ENCODE assay signal across 8 mouse cellular contexts in the genomic region with DNA sequence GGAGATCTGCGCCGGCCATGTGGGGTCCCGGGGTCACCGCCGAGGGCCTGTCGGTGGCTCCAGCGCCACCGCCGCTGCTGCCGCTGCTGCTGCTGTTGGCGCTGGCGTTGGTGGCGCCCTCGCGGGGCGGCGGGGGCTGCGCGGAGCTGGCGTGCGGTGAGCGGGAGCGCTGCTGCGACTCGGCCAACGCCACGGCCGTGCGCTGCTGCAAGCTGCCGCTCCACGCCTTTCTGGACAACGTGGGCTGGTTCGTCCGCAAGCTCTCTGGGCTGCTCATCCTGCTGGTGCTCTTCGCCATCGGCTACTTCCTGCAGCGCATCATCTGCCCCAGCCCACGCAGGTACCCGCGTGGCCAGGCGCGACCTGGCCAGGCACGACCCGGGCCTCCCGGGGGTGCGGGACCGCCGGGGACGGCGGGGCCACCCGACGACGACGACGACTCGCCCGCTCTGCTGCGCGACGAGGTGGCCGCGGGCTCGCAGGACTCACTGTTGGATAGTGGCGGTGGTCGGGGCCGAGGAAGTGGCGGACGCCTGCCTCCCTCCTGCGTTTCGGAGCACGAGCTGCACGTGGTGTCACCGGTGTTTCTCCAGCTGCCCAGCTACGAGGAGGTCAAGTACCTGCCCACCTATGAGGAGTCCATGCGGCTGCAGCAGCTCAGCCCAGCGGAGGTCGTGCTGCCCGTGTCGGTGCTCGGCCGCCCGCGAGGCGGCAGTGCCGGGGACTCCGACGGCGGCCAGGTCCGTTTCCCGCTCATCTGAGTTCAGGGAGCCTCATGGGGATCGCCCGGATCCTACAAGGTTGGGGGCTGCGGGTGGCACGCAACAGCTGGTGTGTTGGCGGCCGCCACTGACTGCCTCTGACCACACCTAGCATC. TPM values are rescaled to one million over a fixed set of nuclear protein-coding genes. Genes with fewer than 3 reads are reported as not detected.
DNase-seq lines count a peak whose midpoint lies in the region; ATAC-seq and TF ChIP-seq lines count a peak whose summit lies in the region.

No protein-coding gene starts in this region.

- under 1% methylated on average over 90 of the region's 96 CpGs for WGBS in intestine, embryonic 14.5 days
- under 1% methylated on average over 52 of the region's 96 CpGs for WGBS in limb, embryonic 14.5 days
- WGBS in stomach, postnatal 0 days: under 1% methylated on average over 92 of the region's 96 CpGs

- H3K9ac ChIP-seq in intestine, embryonic 14.5 days (ENCODE audit: low read length): peak overlapping the region; percentile 45
- H3K9ac ChIP-seq in limb, embryonic 14.5 days (ENCODE audit: low read depth, low read length, severe bottlenecking): peak overlapping the region; percentile 55
- peak overlapping the region; percentile 27; the same call in 1 of the 2 replicates for H3K9ac ChIP-seq in stomach, postnatal 0 days (ENCODE audit: low read length)

- TF ChIP-seq POLR2A in bone marrow macrophage, adult 2 months (IDR thresholded peaks at IDR 0.05; ENCODE audit: borderline replicate concordance, low read depth, low read length): no peak
- no peak for TF ChIP-seq POLR2A in limb, embryonic 14.5 days (IDR thresholded peaks at IDR 0.05; ENCODE audit: borderline replicate concordance, extremely low read depth, insufficient read depth, insufficient read length)

- H3K27me3 ChIP-seq in intestine, embryonic 14.5 days (replicated peaks; ENCODE audit: control insufficient read depth, insufficient read depth, low read length): peaks cover 39% of the 10 kb centered on the region
- H3K27me3 ChIP-seq in limb, embryonic 14.5 days (ENCODE audit: control insufficient read depth, insufficient read depth, low read length): peaks cover 48% of the 10 kb centered on the region
- H3K27me3 ChIP-seq in stomach, postnatal 0 days (ENCODE audit: control insufficient read depth, insufficient read depth, low read length): peaks cover 7% of the 10 kb centered on the region; the same call in 1 of the 2 replicates

- no peak for TF ChIP-seq EP300 in stomach, postnatal 0 days (optimal IDR thresholded peaks at IDR 0.05)

- no peak for TF ChIP-seq CTCF in bone marrow macrophage, adult 2 months (IDR thresholded peaks at IDR 0.05; ENCODE audit: low read depth, low read length)
- TF ChIP-seq CTCF in stomach, postnatal 0 days (IDR thresholded peaks at IDR 0.05; ENCODE audit: low read depth): peak; percentile 63

- no peaks in the 10 kb centered on the region for H3K4me1 ChIP-seq in bone marrow macrophage, adult 2 months (ENCODE audit: control insufficient read depth, insufficient read depth, low read length)
- no peaks in the 10 kb centered on the region for H3K4me1 ChIP-seq in intestine, embryonic 14.5 days (replicated peaks; ENCODE audit: control insufficient read depth, insufficient read depth, low read length)
- H3K4me1 ChIP-seq in limb, embryonic 14.5 days (ENCODE audit: control insufficient read depth, insufficient read depth, low read length): no peaks in the 10 kb centered on the region
- H3K4me1 ChIP-seq in stomach, postnatal 0 days (replicated peaks; ENCODE audit: control insufficient read depth, insufficient read depth): no peaks in the 10 kb centered on the region

- peak; percentile 35 for DNase-seq in gastrocnemius, postnatal 10 days
- no peak for DNase-seq in gastrocnemius, adult 18-20 months (ENCODE audit: low spot score)
- DNase-seq in frontal cortex, postnatal 10 days (ENCODE audit: low spot score in 2 of 2): peak; percentile 18 to 43
- peak; percentile 82 for DNase-seq in intestine, embryonic 14.5 days (ENCODE audit: low spot score)
- no peak for DNase-seq in limb, embryonic 14.5 days (ENCODE audit: low spot score)
- DNase-seq in naive thymus-derived CD4-positive, alpha-beta T cell, adult 2 months (ENCODE audit: low read depth): peak; percentile 69
- peak; percentile 52 for DNase-seq in stomach, postnatal 0 days (ENCODE audit: low spot score)

- no peaks in the 10 kb centered on the region for H3K9me3 ChIP-seq in intestine, embryonic 14.5 days (ENCODE audit: control insufficient read depth, low read length)
- no peaks in the 10 kb centered on the region for H3K9me3 ChIP-seq in limb, embryonic 14.5 days (ENCODE audit: control insufficient read depth, low read length)
- no peaks in the 10 kb centered on the region for H3K9me3 ChIP-seq in stomach, postnatal 0 days (ENCODE audit: control insufficient read depth, low read length)

- no peak overlapping the region for H3K27ac ChIP-seq in bone marrow macrophage, adult 2 months (ENCODE audit: insufficient read depth, low read depth, low read length)
- H3K27ac ChIP-seq in intestine, embryonic 14.5 days (ENCODE audit: low read depth): no peak overlapping the region
- H3K27ac ChIP-seq in limb, embryonic 14.5 days (replicated peaks; ENCODE audit: low read depth, low read length): no peak overlapping the region
- no peak overlapping the region for H3K27ac ChIP-seq in stomach, postnatal 0 days (replicated peaks)

- peak overlapping the region; percentile 99 for H3K4me2 ChIP-seq in intestine, embryonic 14.5 days (ENCODE audit: low read length)
- peak overlapping the region; percentile 100 for H3K4me2 ChIP-seq in limb, embryonic 14.5 days (replicated peaks; ENCODE audit: low read depth, low read length, severe bottlenecking)
- peak overlapping the region; percentile 99 for H3K4me2 ChIP-seq in stomach, postnatal 0 days (replicated peaks; ENCODE audit: low read depth)

- peak overlapping the region; percentile 41 for H3K4me3 ChIP-seq in bone marrow macrophage, adult 2 months (ENCODE audit: insufficient read depth, low read length)
- H3K4me3 ChIP-seq in intestine, embryonic 14.5 days (ENCODE audit: low read depth, low read length): peak overlapping the region; percentile 56
- peak overlapping the region; percentile 60 for H3K4me3 ChIP-seq in limb, embryonic 14.5 days (replicated peaks; ENCODE audit: low read length)
- H3K4me3 ChIP-seq in stomach, postnatal 0 days (ENCODE audit: low read depth, low read length): peak overlapping the region; percentile 56

- H3K36me3 ChIP-seq in intestine, embryonic 14.5 days (ENCODE audit: control insufficient read depth, insufficient read depth, low read length): no peaks in the 10 kb centered on the region
- no peaks in the 10 kb centered on the region for H3K36me3 ChIP-seq in limb, embryonic 14.5 days (ENCODE audit: control insufficient read depth, insufficient read depth, low read length)
- H3K36me3 ChIP-seq in stomach, postnatal 0 days (ENCODE audit: control insufficient read depth, insufficient read depth, low read length): no peaks in the 10 kb centered on the region

- peak; percentile 85 for ATAC-seq in intestine, embryonic 14.5 days (replicated peaks; ENCODE audit: low FRiP score, low TSS enrichment, low read depth)
- peak; percentile 62 for ATAC-seq in limb, embryonic 14.5 days (ENCODE audit: low FRiP score, low read depth)
- peak; percentile 67 for ATAC-seq in stomach, postnatal 0 days (ENCODE audit: low FRiP score, low TSS enrichment)

RNA-seq across cellular contexts. Expression of a gene that starts 0.5 kb away (rescaled TPM):
- total RNA-seq in gastrocnemius, postnatal 10 days (2021): under 1 TPM; 0.40 to 0.70 TPM
- not detected for total RNA-seq in gastrocnemius, adult 18-20 months (2021)
- polyA plus RNA-seq in bone marrow macrophage, adult 2 months (2012; ENCODE audit: insufficient read depth, insufficient read length, missing spikeins): not detected in 2 replicates
- 1.2 and 2.0 TPM in 2 replicates for polyA plus RNA-seq in intestine, embryonic 14.5 days (2014; fragmentation: Nextera tagmentation; extraction: Ambion mirVana)
- polyA plus RNA-seq in limb, embryonic 14.5 days (2012; rRNA removed): 1.1 and 1.6 TPM in 2 replicates
- polyA plus RNA-seq in limb, embryonic 14.5 days (2014; fragmentation: Nextera tagmentation; extraction: Ambion mirVana): 1.2 and 1.3 TPM in 2 replicates
- polyA plus RNA-seq in stomach, postnatal 0 days (2015; fragmentation: Nextera tagmentation; extraction: Ambion mirVana): 0.17 and 0.30 TPM in 2 replicates

Comparison
In these comparisons a context has a peak if more than half of its experiments do, and no peak if none do; other contexts are left out.
1. DNase-seq: peak in gastrocnemius, postnatal 10 days (single experiment), frontal cortex, postnatal 10 days (2 of 2), intestine, embryonic 14.5 days (single experiment), naive thymus-derived CD4-positive, alpha-beta T cell, adult 2 months (single experiment) and stomach, postnatal 0 days (single experiment); none in gastrocnemius, adult 18-20 months (single experiment) and limb, embryonic 14.5 days (single experiment).
2. Peak in every context shown above with its lines, with median percentiles within 50 percentile points of each other: H3K4me3 ChIP-seq, ATAC-seq, H3K4me2 ChIP-seq and H3K9ac ChIP-seq.